Mouse (Mus musculus): Measurements from ENCODE around the gene Abraxas2. TPM values are rescaled to one million over a fixed set of nuclear protein-coding genes. Genes with fewer than 3 reads are reported as not detected.

Abraxas2 gene
- polyA plus RNA-seq, 1 experiment from 2014 or later: 36.2 TPM

DNA sequence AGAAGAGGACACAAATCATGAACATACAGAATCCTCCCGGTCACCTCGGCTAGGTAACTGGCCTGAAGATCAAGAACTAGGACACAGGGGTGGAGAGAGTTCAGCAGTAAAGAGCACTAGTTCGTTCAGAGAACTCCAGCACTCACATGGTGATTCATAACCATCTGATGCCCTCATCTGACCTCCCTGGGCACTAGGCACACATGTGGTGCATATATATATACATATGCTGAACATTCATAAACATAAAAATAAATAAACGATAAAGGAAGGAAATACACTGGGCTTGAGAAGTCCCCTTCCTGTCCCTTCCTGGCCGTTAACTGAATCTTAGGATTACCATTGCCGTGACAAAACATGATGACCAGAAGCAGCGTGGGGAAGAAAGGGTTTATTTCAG, 33.8 kb downstream of the Abraxas2 start:
- Histone ChIP-seq H3K36me3 (no peaks in the 10 kb centered on the region), H3K4me3 (no peak overlapping the region), H3K4me1 (no peaks in the 10 kb centered on the region), H3K9me3 (replicated peaks) (no peaks in the 10 kb centered on the region), H3K27me3 (ENCODE audit: low read depth, poor library complexity, severe bottlenecking) (no peaks in the 10 kb centered on the region), H3K27ac (replicated peaks) (no peak overlapping the region)
- 84% methylated on average over 7 of the region's 7 CpGs for WGBS
- DNase-seq (ENCODE audit: low spot score): no peak

DNA sequence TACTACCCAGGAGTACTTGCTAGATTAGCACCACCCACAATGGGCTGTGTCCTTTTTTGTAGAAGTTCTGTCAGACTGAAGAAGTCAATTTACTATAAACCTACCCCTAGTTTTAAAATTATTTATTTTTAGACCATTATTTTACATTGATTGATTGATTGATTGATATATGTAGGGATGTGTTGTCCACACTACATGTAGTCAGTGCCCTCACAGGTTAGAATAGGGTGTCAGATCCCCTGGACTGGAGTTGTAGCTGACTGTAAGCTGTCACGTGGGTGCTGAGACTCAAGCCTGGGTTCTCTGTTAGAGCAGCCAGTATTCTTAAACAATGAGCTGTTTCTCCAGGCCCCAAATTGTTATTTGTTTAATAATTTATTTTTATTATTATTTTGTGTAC, 34.3 kb downstream of the Abraxas2 start:
- DNase-seq (ENCODE audit: low spot score): no peak
- Histone ChIP-seq H3K27ac (replicated peaks) (no peak overlapping the region), H3K4me3 (no peak overlapping the region), H3K9me3 (replicated peaks) (no peaks in the 10 kb centered on the region), H3K4me1 (no peaks in the 10 kb centered on the region), H3K36me3 (no peaks in the 10 kb centered on the region), H3K27me3 (ENCODE audit: low read depth, poor library complexity, severe bottlenecking) (no peaks in the 10 kb centered on the region)
- WGBS: 83% methylated on average over 1 of the region's 1 CpGs

DNA sequence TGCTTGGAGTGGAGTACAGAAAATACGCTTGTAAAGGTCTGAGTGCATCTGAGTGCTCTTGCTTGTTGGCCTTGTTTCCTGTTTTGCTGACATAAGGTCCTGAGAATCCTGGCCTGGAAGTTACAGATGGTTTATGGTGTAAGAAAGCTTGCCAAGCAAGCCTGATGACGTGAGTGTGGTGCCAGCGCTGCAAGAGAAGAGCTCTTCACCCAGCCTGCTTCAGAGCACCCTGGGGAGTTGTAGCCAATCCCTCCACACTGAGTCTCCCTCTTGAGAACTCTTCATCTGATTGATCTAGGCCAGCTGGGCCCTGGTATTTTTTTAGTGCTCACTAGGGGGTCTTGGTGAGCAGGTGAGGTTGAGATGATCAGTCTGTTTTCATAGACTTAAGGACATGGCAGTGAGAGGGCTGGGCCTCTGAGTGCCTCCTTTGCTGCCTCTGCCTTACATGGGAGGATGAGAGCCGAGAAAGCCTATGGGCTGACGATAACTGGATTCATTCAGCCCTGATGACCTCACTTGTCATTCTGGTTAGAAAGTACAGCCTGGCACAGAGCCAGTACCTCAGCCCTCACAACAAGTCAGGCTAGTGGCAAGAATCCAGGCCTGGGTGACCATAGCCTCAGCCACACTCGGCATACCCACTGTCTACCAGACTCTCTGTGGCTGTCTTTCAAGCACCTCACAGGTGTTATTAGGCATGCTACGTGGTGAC, 36.0 kb downstream of the Abraxas2 start:
- 83% methylated on average over 7 of the region's 7 CpGs for WGBS
- H3K4me1 ChIP-seq: no peaks in the 10 kb centered on the region
- no peaks in the 10 kb centered on the region for H3K9me3 ChIP-seq (replicated peaks)
- no peak overlapping the region for H3K27ac ChIP-seq (replicated peaks)
- H3K27me3 ChIP-seq (ENCODE audit: low read depth, poor library complexity, severe bottlenecking): no peaks in the 10 kb centered on the region
- no peaks in the 10 kb centered on the region for H3K36me3 ChIP-seq
- H3K4me3 ChIP-seq: no peak overlapping the region
- DNase-seq (ENCODE audit: low spot score): no peak

DNA sequence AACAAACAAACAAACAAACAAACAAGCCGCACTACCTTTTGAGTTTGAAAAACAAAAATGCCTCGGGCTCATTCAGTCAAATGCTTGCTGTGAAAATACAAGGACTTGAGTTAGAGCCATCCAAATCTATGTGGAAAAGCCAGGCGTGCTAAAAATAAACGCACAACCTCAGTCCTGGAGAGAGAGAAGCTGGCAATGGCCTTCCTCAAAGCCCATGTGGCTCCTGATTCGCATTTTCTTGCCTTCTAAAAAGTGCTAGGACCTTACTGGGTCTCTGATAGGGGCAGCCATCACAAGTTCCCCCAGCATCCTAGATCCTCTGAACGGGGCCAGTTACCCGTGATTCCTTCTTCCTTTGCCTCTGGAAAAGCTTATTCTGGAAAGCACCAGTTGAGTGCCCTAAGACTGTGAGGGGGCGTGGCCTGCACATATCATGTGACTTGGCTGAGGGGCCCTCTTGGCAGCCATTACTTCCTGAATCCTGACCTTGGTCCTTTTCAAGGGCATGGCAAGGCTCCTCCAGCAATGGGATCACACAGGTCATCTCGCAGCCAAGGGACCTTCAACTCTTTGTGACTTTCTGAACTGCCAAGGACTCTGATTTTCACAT, 37.3 kb downstream of the Abraxas2 start:
- Histone ChIP-seq H3K4me3 (no peak overlapping the region), H3K27ac (replicated peaks) (no peak overlapping the region), H3K36me3 (no peaks in the 10 kb centered on the region), H3K4me1 (no peaks in the 10 kb centered on the region), H3K9me3 (replicated peaks) (no peaks in the 10 kb centered on the region), H3K27me3 (ENCODE audit: low read depth, poor library complexity, severe bottlenecking) (no peaks in the 10 kb centered on the region)
- 87% methylated on average over 9 of the region's 9 CpGs for WGBS
- DNase-seq (ENCODE audit: low spot score): no peak

DNA sequence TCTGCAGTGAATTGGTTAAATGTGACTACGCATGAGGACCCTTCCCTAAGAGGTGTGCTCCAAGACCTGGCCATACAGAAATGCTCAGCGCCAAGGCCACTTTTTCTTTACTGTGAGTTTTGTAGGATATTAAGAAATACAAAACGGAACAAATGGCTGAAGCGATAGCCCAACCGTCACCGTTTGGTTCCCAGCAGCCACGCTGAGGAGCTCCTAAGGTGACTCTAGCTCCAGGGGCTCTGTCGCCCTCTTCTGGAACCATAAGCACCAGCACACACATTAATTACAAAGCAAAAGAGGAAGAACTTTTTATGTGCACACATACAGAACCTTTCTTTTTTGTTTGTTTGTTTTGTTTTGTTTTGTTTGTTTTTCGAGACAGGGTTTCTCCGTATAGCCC, 38.2 kb downstream of the Abraxas2 start:
- H3K4me1 ChIP-seq: no peaks in the 10 kb centered on the region
- no peaks in the 10 kb centered on the region for H3K27me3 ChIP-seq (ENCODE audit: low read depth, poor library complexity, severe bottlenecking)
- H3K27ac ChIP-seq (replicated peaks): no peak overlapping the region
- H3K9me3 ChIP-seq (replicated peaks): no peaks in the 10 kb centered on the region
- H3K4me3 ChIP-seq: no peak overlapping the region
- H3K36me3 ChIP-seq: no peaks in the 10 kb centered on the region
- DNase-seq (ENCODE audit: low spot score): no peak
- WGBS: 87% methylated on average over 10 of the region's 10 CpGs

DNA sequence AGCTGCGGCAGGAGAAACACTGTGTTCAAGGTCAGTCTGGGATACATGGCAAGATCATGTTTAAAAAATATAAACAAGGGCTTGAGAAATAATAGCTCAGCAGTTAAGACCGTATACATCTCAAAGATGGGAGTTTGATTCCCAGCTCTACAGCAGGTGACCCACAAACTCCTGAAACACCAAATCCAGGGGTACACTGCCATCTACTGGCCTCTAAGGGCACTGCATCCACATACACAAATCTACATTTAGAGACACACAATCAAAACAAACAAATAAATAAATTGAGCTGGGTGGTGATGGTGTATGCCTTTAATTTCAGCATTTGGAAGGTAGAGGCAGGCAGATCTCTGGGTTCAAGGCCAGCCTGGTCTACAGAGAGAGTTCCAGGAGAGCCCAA, 39.2 kb downstream of the Abraxas2 start:
- Histone ChIP-seq H3K4me3 (no peak overlapping the region), H3K27ac (replicated peaks) (no peak overlapping the region), H3K9me3 (replicated peaks) (no peaks in the 10 kb centered on the region), H3K4me1 (no peaks in the 10 kb centered on the region), H3K27me3 (ENCODE audit: low read depth, poor library complexity, severe bottlenecking) (no peaks in the 10 kb centered on the region), H3K36me3 (no peaks in the 10 kb centered on the region)
- 87% methylated on average over 2 of the region's 2 CpGs for WGBS
- no peak for DNase-seq (ENCODE audit: low spot score)

DNA sequence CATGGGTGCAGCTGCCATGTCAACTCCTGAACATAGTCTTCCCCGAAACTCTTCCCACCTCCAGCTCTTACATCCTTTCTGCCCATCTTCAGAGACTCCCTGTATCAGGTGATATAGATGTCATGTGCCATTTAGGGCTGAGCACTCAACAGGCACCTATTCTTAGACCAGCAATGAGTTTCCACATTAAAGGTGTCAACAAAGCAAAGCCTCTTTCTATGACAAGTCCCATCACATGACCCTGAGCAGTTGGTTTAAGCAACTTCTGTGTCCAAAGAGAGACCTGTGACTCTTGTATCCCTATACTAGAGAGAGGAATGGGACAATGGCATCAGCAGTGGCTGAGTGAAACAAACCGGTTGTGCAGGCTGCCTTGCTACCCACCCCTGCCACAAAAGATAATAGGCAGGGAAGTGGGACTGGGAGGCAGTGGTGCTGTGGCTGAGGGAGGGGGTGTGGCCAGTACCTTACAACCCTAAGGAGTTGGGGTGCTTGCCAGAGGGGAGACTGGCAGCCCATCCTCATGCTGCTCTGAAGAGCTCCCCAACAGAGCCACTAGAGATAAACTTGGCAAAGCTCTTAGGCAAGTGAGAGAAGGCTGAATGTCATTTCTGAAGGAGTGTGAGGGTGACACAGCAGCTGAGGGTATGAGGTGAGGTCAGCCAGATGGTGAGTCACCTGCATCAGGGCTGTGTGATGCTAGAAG, 42.0 kb downstream of the Abraxas2 start:
- H3K4me3 ChIP-seq: no peak overlapping the region
- no peak overlapping the region for H3K27ac ChIP-seq (replicated peaks)
- no peak for DNase-seq (ENCODE audit: low spot score)
- H3K4me1 ChIP-seq: no peaks in the 10 kb centered on the region
- H3K36me3 ChIP-seq: no peaks in the 10 kb centered on the region
- no peaks in the 10 kb centered on the region for H3K9me3 ChIP-seq (replicated peaks)
- no peaks in the 10 kb centered on the region for H3K27me3 ChIP-seq (ENCODE audit: low read depth, poor library complexity, severe bottlenecking)
- 54% methylated on average over 2 of the region's 2 CpGs for WGBS

DNA sequence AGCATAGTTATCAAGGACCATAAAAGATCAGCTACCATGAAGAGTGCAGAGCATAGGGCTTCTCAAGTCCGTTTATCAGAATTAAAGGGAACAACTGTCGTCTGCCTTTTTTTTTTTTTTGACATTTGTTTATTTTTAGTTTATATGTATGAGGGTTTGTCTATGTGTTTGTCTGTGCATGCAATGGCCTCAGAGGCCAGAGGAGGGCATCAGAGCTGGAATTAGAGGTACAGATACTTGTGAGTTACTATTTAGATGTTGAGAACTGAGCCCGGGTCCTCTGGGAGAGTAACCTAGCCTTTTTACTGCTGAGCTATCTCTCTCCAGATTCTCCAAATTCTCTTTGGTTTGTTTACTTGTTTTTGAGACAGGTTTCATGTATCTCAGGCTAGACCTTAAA, 44.8 kb downstream of the Abraxas2 start:
- H3K9me3 ChIP-seq (replicated peaks): peaks cover 9% of the 10 kb centered on the region; the same call in 1 of the 2 replicates
- H3K4me1 ChIP-seq: no peaks in the 10 kb centered on the region
- H3K27ac ChIP-seq (replicated peaks): no peak overlapping the region
- no peaks in the 10 kb centered on the region for H3K36me3 ChIP-seq
- H3K4me3 ChIP-seq: no peak overlapping the region
- no peak for DNase-seq (ENCODE audit: low spot score)
- H3K27me3 ChIP-seq (ENCODE audit: low read depth, poor library complexity, severe bottlenecking): no peaks in the 10 kb centered on the region
- 83% methylated on average over 3 of the region's 3 CpGs for WGBS

DNA sequence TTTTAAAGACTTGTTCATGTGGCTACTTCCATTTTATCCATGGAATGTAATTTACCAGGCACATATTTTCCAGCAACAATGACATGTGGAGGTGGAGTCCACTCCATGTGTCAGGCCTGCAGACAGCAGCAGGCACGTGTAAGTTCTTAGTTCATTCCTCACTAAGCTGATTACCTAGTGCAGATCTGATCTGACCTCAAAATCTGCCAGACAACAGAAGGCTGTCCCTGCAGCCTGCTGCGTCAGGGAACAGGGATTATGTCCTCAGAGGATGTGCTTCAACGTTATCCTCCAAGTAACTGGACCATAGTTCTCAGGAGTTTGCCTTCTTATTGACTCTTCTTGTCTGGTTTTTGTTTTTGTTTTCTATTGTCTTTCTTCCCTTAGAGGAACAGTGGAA, 62.9 kb downstream of the Abraxas2 start:
- 22% methylated on average over 3 of the region's 3 CpGs for WGBS
- peaks cover 7% of the 10 kb centered on the region; the same call in 1 of the 2 replicates for H3K9me3 ChIP-seq (replicated peaks)
- no peak overlapping the region for H3K4me3 ChIP-seq
- no peak for DNase-seq (ENCODE audit: low spot score)
- no peak overlapping the region for H3K27ac ChIP-seq (replicated peaks)
- H3K27me3 ChIP-seq (ENCODE audit: low read depth, poor library complexity, severe bottlenecking): no peaks in the 10 kb centered on the region
- H3K4me1 ChIP-seq: 0 out of 2 replicates have a peak, but pooled peaks cover 3% of the 10 kb centered on the region
- H3K36me3 ChIP-seq: no peaks in the 10 kb centered on the region

DNA sequence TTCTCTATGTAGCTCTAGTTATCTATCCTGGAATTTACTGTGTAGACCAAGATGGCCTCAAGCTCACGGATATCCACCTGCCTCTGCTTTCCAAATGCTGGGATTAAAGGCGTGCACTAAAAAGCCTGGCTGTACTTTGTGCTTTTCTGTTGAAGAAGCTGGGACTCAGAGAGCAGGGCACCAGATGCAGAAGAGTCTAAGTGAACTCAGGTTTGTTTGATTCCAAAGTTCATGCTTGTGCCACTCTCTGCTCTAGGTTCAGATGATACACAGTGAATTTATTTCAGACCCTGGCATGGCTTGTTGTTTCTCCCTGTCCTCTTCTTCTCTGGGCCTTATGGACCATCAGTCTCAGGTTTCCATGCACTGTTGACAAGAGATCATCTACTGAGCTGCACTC, 66.2 kb downstream of the Abraxas2 start:
- H3K9me3 ChIP-seq (replicated peaks): no peaks in the 10 kb centered on the region
- H3K36me3 ChIP-seq: no peaks in the 10 kb centered on the region
- 77% methylated on average over 2 of the region's 2 CpGs for WGBS
- H3K27me3 ChIP-seq (ENCODE audit: low read depth, poor library complexity, severe bottlenecking): no peaks in the 10 kb centered on the region
- no peak overlapping the region for H3K4me3 ChIP-seq
- 0 out of 2 replicates have a peak, but pooled peaks cover 5% of the 10 kb centered on the region for H3K4me1 ChIP-seq
- DNase-seq (ENCODE audit: low spot score): no peak
- no peak overlapping the region for H3K27ac ChIP-seq (replicated peaks)

DNA sequence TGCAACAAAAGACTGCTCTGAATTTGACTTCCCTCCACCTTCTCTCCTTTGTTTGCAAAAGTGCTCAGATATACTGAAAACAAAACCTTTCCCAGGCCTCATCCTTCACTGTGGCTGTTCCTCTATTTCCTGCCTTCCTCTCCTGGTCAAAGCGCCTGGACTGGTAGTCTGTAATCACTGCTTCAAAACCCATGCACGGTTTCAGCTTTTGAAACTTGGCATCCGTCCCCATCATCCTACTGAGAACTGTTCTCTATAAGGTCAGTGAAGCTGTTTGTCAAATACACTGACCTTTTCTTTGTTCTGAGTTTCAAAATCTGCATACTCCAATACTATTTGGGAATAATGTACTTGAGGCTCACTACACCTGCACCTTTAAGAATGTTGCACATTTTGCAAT, 68.2 kb downstream of the Abraxas2 start:
- WGBS: 69% methylated on average over 3 of the region's 3 CpGs
- Histone ChIP-seq H3K27ac (replicated peaks) (no peak overlapping the region), H3K4me3 (no peak overlapping the region), H3K9me3 (replicated peaks) (no peaks in the 10 kb centered on the region), H3K4me1 (peaks cover 7% of the 10 kb centered on the region), H3K27me3 (ENCODE audit: low read depth, poor library complexity, severe bottlenecking) (no peaks in the 10 kb centered on the region), H3K36me3 (no peaks in the 10 kb centered on the region)
- no peak for DNase-seq (ENCODE audit: low spot score)

DNA sequence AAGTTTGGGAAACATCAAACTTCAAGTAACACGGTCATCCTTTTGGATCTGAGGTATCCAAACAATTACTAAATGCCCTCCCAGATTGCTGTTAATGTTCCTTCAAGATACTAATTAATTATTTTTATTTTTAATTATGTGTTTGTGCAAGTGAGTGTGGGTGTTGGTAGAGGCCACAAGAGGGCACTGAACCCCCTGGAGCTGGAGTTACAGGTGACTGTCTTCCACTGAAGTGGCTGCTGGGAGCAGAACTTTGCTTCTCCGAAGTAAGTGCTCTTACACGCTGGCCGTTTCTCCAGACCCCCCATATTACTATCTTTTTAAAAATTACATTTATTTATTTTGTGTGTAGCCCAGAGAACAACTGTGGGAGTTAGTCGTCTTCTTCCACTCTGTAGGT, 71.0 kb downstream of the Abraxas2 start:
- H3K4me3 ChIP-seq: peak overlapping the region; percentile 95
- no peaks in the 10 kb centered on the region for H3K36me3 ChIP-seq
- 81% methylated on average over 5 of the region's 5 CpGs for WGBS
- no peak for DNase-seq (ENCODE audit: low spot score)
- H3K27ac ChIP-seq (replicated peaks): peak overlapping the region; percentile 97
- peaks cover 22% of the 10 kb centered on the region for H3K4me1 ChIP-seq
- no peaks in the 10 kb centered on the region for H3K9me3 ChIP-seq (replicated peaks)
- H3K27me3 ChIP-seq (ENCODE audit: low read depth, poor library complexity, severe bottlenecking): no peaks in the 10 kb centered on the region
